Mouse (Mus musculus) lung, postnatal 0 days (tissue): ENCODE results near the gene Spsb4. TPM values are rescaled to one million over a fixed set of nuclear protein-coding genes. Genes with fewer than 3 reads are reported as not detected.

ENCODE experiments used
- ATAC-seq: fragments of 200-750 bp; cut with Nextera tagmentation; 2 replicates; pipeline ENCODE4 v1.8.0; 2017; ENCODE audit warnings: moderate library complexity
- DNase-seq: peaks from one replicate; pipeline ENCODE4 v3.0.0-alpha.2; 2016; ENCODE audit warnings: low spot score
- H3K27ac ChIP-seq: fragments of 300-500 bp; sonication (generic); 2 replicates; pipeline ENCODE4 v1.5.1; 2014; ENCODE audit warnings: antibody characterized with exemption, mild to moderate bottlenecking, low read length, mixed read lengths
- H3K27me3 ChIP-seq: fragments of 300-500 bp; sonication (generic); replicated peaks from 2 replicates; pipeline ENCODE4 v1.6.1; 2014; ENCODE audit warnings: low read length, mixed read lengths; ENCODE audit not compliant: insufficient read depth
- H3K36me3 ChIP-seq: fragments of 300-500 bp; sonication (generic); 2 replicates; pipeline ENCODE4 v1.6.1; 2014; ENCODE audit warnings: low read length, mixed read lengths; ENCODE audit not compliant: insufficient read depth
- H3K4me1 ChIP-seq: fragments of 300-500 bp; sonication (generic); 2 replicates; pipeline ENCODE4 v1.6.1; 2014; ENCODE audit warnings: antibody characterized with exemption, low read depth, low read length, mixed read lengths; ENCODE audit not compliant: insufficient read depth
- H3K4me2 ChIP-seq: fragments of 300-500 bp; sonication (generic); replicated peaks from 2 replicates; pipeline ENCODE4 v1.6.1; 2014; ENCODE audit warnings: low read depth, mild to moderate bottlenecking, low read length, moderate library complexity, mixed read lengths
- H3K4me3 ChIP-seq: fragments of 300-500 bp; sonication (generic); 2 replicates; pipeline ENCODE4 v1.5.1; 2014; ENCODE audit warnings: low read depth, low read length
- H3K9ac ChIP-seq: fragments of 300-500 bp; sonication (generic); replicated peaks from 2 replicates; pipeline ENCODE4 v1.6.1; 2014; ENCODE audit warnings: low read depth, mild to moderate bottlenecking
- H3K9me3 ChIP-seq: fragments of 300-500 bp; sonication (generic); 2 replicates; pipeline ENCODE4 v1.6.1; 2016; ENCODE audit warnings: low read length, mixed read lengths
- CTCF ChIP-seq: IDR thresholded peaks from 2 replicates; pipeline ENCODE4 v1.5.1; 2016; ENCODE audit warnings: antibody characterized with exemption, mild to moderate bottlenecking
- EP300 ChIP-seq: IDR thresholded peaks from 2 replicates; pipeline ENCODE4 v1.6.1; 2016; ENCODE audit warnings: antibody characterized with exemption, mild to moderate bottlenecking, control low read depth
- WGBS: fragments of 180-500 bp; shearing (Covaris S2); extraction: QIAGEN DNeasy Blood & Tissue Kit; methylation state at CpG from one replicate; pipeline ENCODE4 v1.1.7; 2014; 5-methylcytosine and 5-hydroxymethylcytosine counted together
- polyA plus RNA-seq: library from polyadenylated mRNA; unstranded; fragments of >200 nt; fragmentation: Nextera tagmentation; extraction: Ambion mirVana; gene quantifications from 2 replicates; pipeline ENCODE4 v1.2.1, GENCODE M21; 2015

The Spsb4 gene
- polyA plus RNA-seq, 1 experiment from 2014 or later, result 2.2 TPM

DNA sequence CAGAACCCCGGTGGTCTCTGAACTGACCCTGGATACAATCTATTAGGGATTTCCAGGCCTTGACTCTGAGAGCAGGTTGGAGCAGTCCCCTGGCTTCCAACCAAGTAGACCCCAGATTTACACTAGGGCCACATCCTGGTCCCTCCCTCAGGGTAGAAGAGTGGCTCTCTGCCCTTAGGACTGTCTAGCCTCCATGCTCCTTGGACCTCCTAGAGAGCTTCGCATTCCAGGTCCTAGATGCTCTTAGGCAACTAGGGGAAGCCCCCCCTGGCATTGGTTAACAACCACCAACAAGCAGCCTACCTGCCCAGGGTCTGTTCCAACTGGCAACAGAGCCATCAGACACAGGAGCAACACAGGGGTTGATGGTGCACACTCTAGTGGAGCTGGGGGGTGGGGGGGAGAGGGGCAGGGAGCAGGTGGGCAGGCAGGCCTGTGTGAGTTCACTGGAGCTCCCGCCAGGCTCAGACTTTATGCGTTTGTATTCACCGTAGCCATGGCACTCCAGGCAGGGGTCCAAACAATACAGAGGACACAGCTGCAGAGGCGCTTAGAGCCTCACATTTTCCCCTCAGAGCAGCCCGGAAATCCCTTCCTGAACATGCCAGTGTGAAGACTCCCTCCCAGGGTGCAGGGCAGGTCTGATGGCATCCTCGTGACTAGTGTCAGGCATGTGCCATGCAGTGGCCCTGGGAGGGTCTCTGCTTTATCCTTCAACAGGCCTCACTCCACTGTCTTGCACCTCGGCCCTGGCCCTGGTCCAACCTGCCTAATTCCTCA, 46.8 kb downstream of the Spsb4 start:
- H3K27ac ChIP-seq, result no peak overlapping the region
- no peak overlapping the region for H3K4me2 ChIP-seq
- peak; percentile 78 for ATAC-seq
- peak; percentile 54 for DNase-seq
- no peaks in the 10 kb centered on the region for H3K4me1 ChIP-seq
- H3K27me3 ChIP-seq, result no peaks in the 10 kb centered on the region
- WGBS, result 56% methylated on average over 9 of the region's 9 CpGs
- H3K4me3 ChIP-seq, result no peak overlapping the region
- TF ChIP-seq CTCF, result no peak
- TF ChIP-seq EP300, result no peak
- no peaks in the 10 kb centered on the region for H3K9me3 ChIP-seq
- no peak overlapping the region for H3K9ac ChIP-seq
- H3K36me3 ChIP-seq, result no peaks in the 10 kb centered on the region

DNA sequence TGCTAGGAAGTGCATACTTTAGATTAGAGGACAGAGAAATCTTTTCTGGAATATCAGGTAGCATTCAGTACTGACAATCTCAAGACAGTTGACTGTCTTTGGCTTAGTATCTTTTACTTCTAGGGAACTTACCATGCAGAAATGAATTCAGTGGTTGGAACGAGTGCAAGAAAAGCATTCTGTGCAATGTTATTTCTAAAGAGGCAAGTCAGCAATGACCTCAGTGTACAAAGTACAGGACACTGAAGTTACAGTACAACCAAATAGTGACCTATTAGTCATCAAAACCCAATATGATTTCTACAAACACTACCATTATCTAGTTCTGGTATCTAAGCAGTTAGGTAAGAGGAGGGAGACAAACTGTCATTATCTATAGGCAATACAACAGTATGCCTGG, 51.1 kb downstream of the Spsb4 start:
- TF ChIP-seq EP300, result no peak
- no peak for TF ChIP-seq CTCF
- no peak overlapping the region for H3K4me2 ChIP-seq
- H3K9ac ChIP-seq, result no peak overlapping the region
- no peak for ATAC-seq
- H3K9me3 ChIP-seq, result no peaks in the 10 kb centered on the region
- no peaks in the 10 kb centered on the region for H3K4me1 ChIP-seq
- no peak for DNase-seq
- 73% methylated on average over 1 of the region's 1 CpGs for WGBS
- no peaks in the 10 kb centered on the region for H3K36me3 ChIP-seq
- H3K27ac ChIP-seq, result no peak overlapping the region
- H3K27me3 ChIP-seq, result no peaks in the 10 kb centered on the region
- H3K4me3 ChIP-seq, result no peak overlapping the region

DNA sequence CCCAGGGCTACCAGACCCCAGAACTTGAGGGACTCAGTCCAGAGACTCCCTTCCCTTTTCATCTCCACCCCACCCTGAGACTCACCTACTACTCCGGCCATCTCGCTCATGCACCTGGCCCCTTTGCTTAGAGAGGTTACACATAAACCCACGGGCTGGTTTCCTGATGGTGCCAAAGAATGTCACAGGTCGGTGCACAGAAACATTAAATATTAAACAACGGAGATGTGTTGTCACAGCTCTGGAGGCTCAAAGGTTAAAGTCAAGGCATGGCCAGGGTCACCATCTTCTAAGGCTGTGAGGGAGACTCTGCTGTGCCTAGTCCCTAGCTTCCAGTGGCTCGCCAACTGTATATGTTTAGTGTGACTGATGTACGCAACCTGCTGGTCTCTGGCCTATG, 52.2 kb downstream of the Spsb4 start:
- H3K36me3 ChIP-seq, result no peaks in the 10 kb centered on the region
- no peaks in the 10 kb centered on the region for H3K4me1 ChIP-seq
- no peak for ATAC-seq
- TF ChIP-seq CTCF (no peak), EP300 (no peak)
- no peaks in the 10 kb centered on the region for H3K9me3 ChIP-seq
- no peak for DNase-seq
- WGBS, result 89% methylated on average over 7 of the region's 7 CpGs
- H3K4me2 ChIP-seq, result no peak overlapping the region
- H3K9ac ChIP-seq, result no peak overlapping the region
- no peak overlapping the region for H3K4me3 ChIP-seq
- no peaks in the 10 kb centered on the region for H3K27me3 ChIP-seq
- H3K27ac ChIP-seq, result no peak overlapping the region

DNA sequence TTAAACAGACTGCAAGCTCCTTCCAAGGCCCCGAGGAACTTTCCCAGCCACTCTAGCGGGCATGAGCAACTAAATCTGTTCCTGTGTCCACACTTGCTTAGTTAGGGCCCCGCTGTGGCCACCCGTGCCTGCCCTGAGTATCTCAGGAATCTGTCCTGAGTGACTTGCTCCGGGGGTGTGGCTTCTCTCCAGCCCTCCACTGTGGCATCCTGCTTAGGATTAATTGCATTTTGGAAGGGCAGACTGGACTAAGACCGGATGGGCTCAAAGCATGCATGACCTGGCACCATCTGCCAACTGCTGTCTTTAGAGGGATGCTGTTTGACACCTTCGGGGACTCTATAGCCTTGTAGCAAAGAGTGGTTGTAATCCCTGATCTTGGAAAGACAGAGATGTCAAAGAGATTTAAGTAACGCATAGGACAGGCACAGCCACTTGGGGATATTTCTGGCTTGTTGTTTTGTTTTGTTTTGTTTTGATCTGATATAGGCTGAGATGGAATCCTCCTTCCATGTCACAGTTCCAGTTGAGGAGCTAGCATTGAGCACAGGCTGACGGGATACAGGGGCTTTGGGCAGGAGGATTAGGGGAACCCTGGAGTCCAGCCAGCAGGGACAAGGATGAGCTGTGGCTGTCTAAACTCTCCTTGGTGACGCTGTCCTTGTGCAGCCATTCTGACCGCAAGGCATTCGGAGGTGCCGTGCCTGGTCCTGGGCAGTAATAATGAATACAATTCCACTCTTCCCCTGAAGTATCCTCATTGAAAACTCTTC, 55.0 kb downstream of the Spsb4 start:
- Histone ChIP-seq H3K36me3 (no peaks in the 10 kb centered on the region), H3K27ac (no peak overlapping the region), H3K4me2 (no peak overlapping the region), H3K9ac (no peak overlapping the region), H3K9me3 (no peaks in the 10 kb centered on the region), H3K4me3 (no peak overlapping the region), H3K27me3 (no peaks in the 10 kb centered on the region), H3K4me1 (no peaks in the 10 kb centered on the region)
- DNase-seq, result peak; percentile 38
- ATAC-seq, result peak; percentile 26
- 43% methylated on average over 13 of the region's 13 CpGs for WGBS
- TF ChIP-seq EP300 (no peak), CTCF (no peak)

DNA sequence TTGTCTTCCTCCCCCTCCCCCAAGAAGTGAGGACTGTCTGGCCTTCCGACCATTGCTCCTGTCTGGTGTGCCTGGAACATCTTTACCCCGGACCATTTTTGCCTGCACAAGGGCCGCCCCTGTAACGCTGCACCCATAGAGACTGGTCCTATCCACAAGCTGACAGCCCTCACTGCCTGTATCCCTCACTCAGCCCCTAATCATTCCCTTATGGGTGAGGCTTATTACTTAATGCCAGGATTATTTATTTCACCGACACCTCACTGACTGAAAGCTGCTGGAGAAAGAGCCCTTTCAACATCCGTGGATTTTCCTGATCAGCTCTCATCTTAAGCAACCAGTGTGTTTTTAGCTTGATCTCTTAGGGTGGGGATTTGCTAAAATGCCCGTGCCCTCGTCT, 55.9 kb downstream of the Spsb4 start:
- Histone ChIP-seq H3K4me1 (no peaks in the 10 kb centered on the region), H3K36me3 (no peaks in the 10 kb centered on the region), H3K27me3 (no peaks in the 10 kb centered on the region), H3K4me2 (no peak overlapping the region), H3K27ac (no peak overlapping the region), H3K4me3 (no peak overlapping the region), H3K9ac (no peak overlapping the region), H3K9me3 (no peaks in the 10 kb centered on the region)
- no peak for TF ChIP-seq CTCF
- TF ChIP-seq EP300, result no peak
- DNase-seq (peak; percentile 55), ATAC-seq (peak; percentile 57)
- WGBS, result 50% methylated on average over 8 of the region's 8 CpGs

DNA sequence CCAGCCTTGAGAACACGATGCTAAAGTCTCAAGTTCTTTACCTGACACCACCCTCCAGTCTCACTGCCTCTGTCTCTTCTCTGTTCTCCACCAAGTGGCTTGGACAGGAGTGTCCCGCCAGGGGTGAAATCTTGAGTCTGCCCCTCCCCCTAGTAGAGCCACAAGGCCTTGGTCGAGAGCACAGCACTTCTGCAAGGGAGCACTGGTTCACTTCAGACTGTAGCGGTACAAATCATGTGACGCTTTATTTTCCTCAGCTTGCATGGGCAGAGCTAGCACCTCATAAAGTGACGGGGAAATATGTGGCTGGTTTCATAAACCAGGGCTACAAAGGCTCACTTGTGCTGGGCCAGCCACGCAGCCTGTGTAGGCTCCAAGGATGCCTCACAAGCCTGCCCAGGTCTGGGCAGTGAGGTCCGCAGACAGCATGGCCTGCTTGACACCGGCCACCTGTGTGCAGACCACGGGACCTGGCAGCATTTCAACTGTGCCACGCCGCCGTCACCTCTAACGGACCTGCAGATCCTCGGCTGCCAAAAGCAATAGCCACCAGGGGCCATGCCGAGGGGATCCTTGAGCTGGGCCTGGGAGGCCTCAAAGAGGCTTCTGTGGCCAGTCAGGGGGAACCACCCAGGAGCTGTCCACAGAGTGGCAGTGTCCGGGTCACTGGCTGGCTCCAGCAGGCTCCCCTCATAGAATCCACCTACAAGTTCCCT, 56.5 kb downstream of the Spsb4 start:
- Histone ChIP-seq H3K4me3 (no peak overlapping the region), H3K36me3 (no peaks in the 10 kb centered on the region), H3K4me2 (no peak overlapping the region), H3K27me3 (no peaks in the 10 kb centered on the region), H3K27ac (no peak overlapping the region), H3K9me3 (no peaks in the 10 kb centered on the region), H3K9ac (no peak overlapping the region), H3K4me1 (no peaks in the 10 kb centered on the region)
- DNase-seq (peak; percentile 41), ATAC-seq (peak; percentile 46)
- no peak for TF ChIP-seq CTCF
- WGBS, result 26% methylated on average over 17 of the region's 17 CpGs
